Mouse (Mus musculus) ovary, postnatal 14 days (tissue): ENCODE measurements around the gene Ccdc169.

Experiments used
- DNase-seq: peaks from one replicate; pipeline ENCODE4 v3.0.0; 2022; ENCODE audit warnings: low spot score

Ccdc169 gene

GRCm38 (mm10) chr3:55122336-55122870 lies 14.7 kb upstream of the Ccdc169 start:
- no peak for DNase-seq

GRCm38 (mm10) chr3:55123064-55123463 lies 14.1 kb upstream of the Ccdc169 start:
- DNase-seq = no peak

- DNase-seq = no peak
Observed at GRCm38 (mm10) chr3:55129181-55129692, 7.9 kb upstream of the Ccdc169 start.

GRCm38 (mm10) chr3:55131576-55132233 lies 5.4 kb upstream of the Ccdc169 start:
- no peak for DNase-seq

GRCm38 (mm10) chr3:55139837-55140236 lies 2.7 kb downstream of the Ccdc169 start:
- DNase-seq = no peak

- no peak for DNase-seq
Observed at GRCm38 (mm10) chr3:55141401-55141800, 4.3 kb downstream of the Ccdc169 start.

GRCm38 (mm10) chr3:55144916-55145315 lies 7.8 kb downstream of the Ccdc169 start:
- DNase-seq = no peak

- no peak for DNase-seq
Observed at GRCm38 (mm10) chr3:55146441-55146840, 9.3 kb downstream of the Ccdc169 start.

- DNase-seq = no peak
Observed at GRCm38 (mm10) chr3:55147156-55147555, 10.0 kb downstream of the Ccdc169 start.

GRCm38 (mm10) chr3:55148091-55148490 lies 11.0 kb downstream of the Ccdc169 start:
- no peak for DNase-seq

- DNase-seq = peak; percentile 38
Observed at GRCm38 (mm10) chr3:55151656-55152433, 14.7 kb downstream of the Ccdc169 start.

- no peak for DNase-seq
Observed at GRCm38 (mm10) chr3:55152673-55153334, 15.7 kb downstream of the Ccdc169 start.

GRCm38 (mm10) chr3:55154163-55154562 lies 17.0 kb downstream of the Ccdc169 start:
- DNase-seq = no peak

- no peak for DNase-seq
Observed at GRCm38 (mm10) chr3:55157413-55157812, 20.3 kb downstream of the Ccdc169 start.

- DNase-seq = no peak
Observed at GRCm38 (mm10) chr3:55161144-55161543, 24.0 kb downstream of the Ccdc169 start.

GRCm38 (mm10) chr3:55163510-55163909 lies 26.4 kb downstream of the Ccdc169 start:
- no peak for DNase-seq

- DNase-seq = no peak
Observed at GRCm38 (mm10) chr3:55172478-55172877, 35.3 kb downstream of the Ccdc169 start.

GRCm38 (mm10) chr3:55177271-55177670 lies 40.1 kb downstream of the Ccdc169 start:
- no peak for DNase-seq

GRCm38 (mm10) chr3:55181766-55182165 lies 44.6 kb downstream of the Ccdc169 start, which contains the start of gene Sohlh2:
TSS of gene Sohlh2 (plus strand) at chr3:55182028.
- DNase-seq = no peak

GRCm38 (mm10) chr3:55191668-55192067 lies 54.5 kb downstream of the Ccdc169 start:
- no peak for DNase-seq

GRCm38 (mm10) chr3:55193351-55193750 lies 56.2 kb downstream of the Ccdc169 start:
- DNase-seq = no peak

GRCm38 (mm10) chr3:55194792-55195191 lies 57.7 kb downstream of the Ccdc169 start:
- no peak for DNase-seq
